13 mouse cellular contexts compared by ENCODE assay signal in the genomic region with DNA sequence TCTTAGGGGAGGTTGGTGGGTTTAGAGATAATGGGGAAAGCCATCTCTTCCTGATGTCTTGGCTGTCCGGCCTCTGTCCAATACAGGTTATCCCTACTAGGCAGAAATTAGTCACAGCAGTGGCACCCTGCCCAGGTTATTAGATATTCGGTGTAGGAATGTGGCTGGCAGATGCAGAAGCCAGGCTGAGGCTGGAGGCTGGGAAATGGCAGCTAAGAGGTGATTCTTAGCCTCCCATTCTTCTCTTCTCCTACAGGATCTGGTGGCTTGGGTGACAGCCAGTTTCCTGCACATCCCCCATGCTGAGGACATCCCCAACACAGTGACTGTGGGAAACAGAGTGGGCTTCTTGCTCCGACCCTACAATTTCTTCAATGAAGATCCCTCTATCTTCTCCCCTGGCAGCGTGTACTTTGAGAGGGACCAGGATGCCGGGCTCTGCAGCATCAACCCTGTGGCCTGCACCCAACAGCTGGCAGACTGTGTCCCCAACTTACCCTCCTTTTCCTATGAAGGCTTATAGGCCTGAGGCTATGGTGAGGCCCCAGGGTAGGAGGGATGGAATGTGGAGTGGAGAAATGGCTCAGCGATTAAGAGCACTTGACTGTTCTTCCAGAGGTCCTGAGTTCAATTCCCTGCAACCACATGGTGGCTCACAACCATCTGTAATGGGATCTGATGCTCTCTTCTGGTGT. TPM values are rescaled to one million over a fixed set of nuclear protein-coding genes. Genes with fewer than 3 reads are reported as not detected.
DNase-seq lines count a peak whose midpoint lies in the region; ATAC-seq lines count a peak whose summit lies in the region.
"Had no signal": no experiment of that assay in that cellular context is flagged by ENCODE, and none has a peak within 500 bp of the region (broad histone marks: within the 10 kb centered on the region; RNA-seq: fewer than 3 reads in every experiment).

No protein-coding gene starts in this region.

- H3K4me3 ChIP-seq in heart, embryonic 16.5 days (ENCODE audit: low read length), result no peak overlapping the region
- H3K4me3 ChIP-seq: erythroblast, embryonic 14.5 days; neural tube, embryonic 12.5 days had no signal

- H3K4me2 ChIP-seq in heart, embryonic 16.5 days (ENCODE audit: low read depth, low read length), result no peak overlapping the region
- H3K4me2 ChIP-seq: neural tube, embryonic 12.5 days had no signal

- peak; percentile 76 for DNase-seq in adrenal gland, postnatal 10 days
- no peak for DNase-seq in adrenal gland, postnatal 4 days (ENCODE audit: low spot score in 2 of 2)
- DNase-seq in lung, postnatal 14 days, result peak; percentile 22
- DNase-seq in lung, adult 18-20 months, result no peak
- peak; percentile 15 for DNase-seq in right cerebral cortex, postnatal 14 days
- no peak for DNase-seq in urinary bladder, postnatal 4 days (ENCODE audit: low spot score in 2 of 2)
- DNase-seq in cerebellum, postnatal 36 days, result no peak

- H3K27ac ChIP-seq in heart, embryonic 16.5 days (ENCODE audit: low read length), result 0 out of 2 replicates have a peak overlapping the region, but pooled peaks have one; percentile 8
- H3K27ac ChIP-seq: liver, embryonic 14.5 days; neural tube, embryonic 12.5 days had no signal

- H3K27me3 ChIP-seq in heart, embryonic 16.5 days (ENCODE audit: control insufficient read depth, insufficient read depth, low read length), result no peaks in the 10 kb centered on the region
- H3K27me3 ChIP-seq: neural tube, embryonic 12.5 days had no signal

- no peak overlapping the region for H3K9ac ChIP-seq in heart, embryonic 16.5 days (ENCODE audit: low read length)
- H3K9ac ChIP-seq: liver, embryonic 14.5 days; neural tube, embryonic 12.5 days had no signal

- peaks cover 6% of the 10 kb centered on the region for H3K36me3 ChIP-seq in heart, embryonic 16.5 days (ENCODE audit: control insufficient read depth, insufficient read depth)

- H3K4me1 ChIP-seq in heart, embryonic 16.5 days (ENCODE audit: control insufficient read depth, insufficient read depth, low read length), result peaks cover 10% of the 10 kb centered on the region

- WGBS in heart, embryonic 16.5 days, result 53% methylated on average over 6 of the region's 6 CpGs

- peak; percentile 33; the same call in 1 of the 2 replicates for ATAC-seq in heart, embryonic 16.5 days (replicated peaks; ENCODE audit: extremely low read depth, insufficient read depth, low FRiP score)

- no peaks in the 10 kb centered on the region for H3K9me3 ChIP-seq in heart, embryonic 16.5 days (replicated peaks; ENCODE audit: control insufficient read depth, low read length)
- H3K9me3 ChIP-seq: neural tube, embryonic 12.5 days had no signal

RNA-seq across cellular contexts. Expression of a gene that starts 1.3 kb away (rescaled TPM):
- 100 to 1,000 TPM; 103 to 122 TPM for total RNA-seq in adrenal gland, postnatal 10 days (2021)
- total RNA-seq in adrenal gland, postnatal 4 days (2021), result 10 to 100 TPM; 28.8 to 33.7 TPM
- polyA plus RNA-seq in heart, embryonic 16.5 days (2015; fragmentation: Nextera tagmentation; extraction: Ambion mirVana), result 2.2 and 2.6 TPM in 2 replicates
- polyA plus RNA-seq: neural tube, embryonic 12.5 days had no signal

RNA-seq across cellular contexts. Expression of a gene that starts 4.2 kb away (rescaled TPM):
- 1 to 10 TPM; 6.0 to 9.0 TPM for total RNA-seq in adrenal gland, postnatal 10 days (2021)
- 1 to 10 TPM; 7.3 to 7.7 TPM for total RNA-seq in adrenal gland, postnatal 4 days (2021)
- 0.89 and 0.92 TPM in 2 replicates for polyA plus RNA-seq in heart, embryonic 16.5 days (2015; fragmentation: Nextera tagmentation; extraction: Ambion mirVana)

RNA-seq across cellular contexts. Expression of a gene that starts 13.1 kb away (rescaled TPM):
- 100 to 1,000 TPM; 125 to 132 TPM for total RNA-seq in adrenal gland, postnatal 10 days (2021)
- total RNA-seq in adrenal gland, postnatal 4 days (2021), result 100 to 1,000 TPM; 122 to 124 TPM
- polyA plus RNA-seq in heart, embryonic 16.5 days (2015; fragmentation: Nextera tagmentation; extraction: Ambion mirVana), result 94.1 and 103 TPM in 2 replicates

RNA-seq across cellular contexts. Expression of a gene that starts 27.0 kb away (rescaled TPM):
- total RNA-seq in adrenal gland, postnatal 10 days (2021), result 100 to 1,000 TPM; 132 to 133 TPM
- 100 to 1,000 TPM; 144 to 147 TPM for total RNA-seq in adrenal gland, postnatal 4 days (2021)
- 135 TPM in 2 replicates for polyA plus RNA-seq in heart, embryonic 16.5 days (2015; fragmentation: Nextera tagmentation; extraction: Ambion mirVana)

RNA-seq across cellular contexts. Expression of a gene that starts 38.3 kb away (rescaled TPM):
- total RNA-seq in adrenal gland, postnatal 10 days (2021), result 10 to 100 TPM; 35.5 to 89.5 TPM
- 10 to 100 TPM; 17.8 to 30.5 TPM for total RNA-seq in adrenal gland, postnatal 4 days (2021)
- polyA plus RNA-seq in heart, embryonic 16.5 days (2015; fragmentation: Nextera tagmentation; extraction: Ambion mirVana), result not detected in 2 replicates
- polyA plus RNA-seq: C2C12; erythroblast, embryonic 14.5 days; intestine, embryonic 14.5 days; neural tube, embryonic 12.5 days had no signal

Comparison
In these comparisons a context has a peak if more than half of its experiments do, and no peak if none do; other contexts are left out.
1. DNase-seq: peak in adrenal gland, postnatal 10 days (single experiment), lung, postnatal 14 days (single experiment) and right cerebral cortex, postnatal 14 days (single experiment); none in adrenal gland, postnatal 4 days (0 of 2), lung, adult 18-20 months (0 of 2), urinary bladder, postnatal 4 days (0 of 2) and cerebellum, postnatal 36 days (0 of 2).